Mouse (Mus musculus) liver, postnatal 0 days (tissue): Measurements from ENCODE around the gene Ccdc66.

Experiments used
- CTCF ChIP-seq: sonication (generic); IDR thresholded peaks from 2 replicates; pipeline ENCODE4 v1.5.1; 2016; ENCODE audit warnings: antibody characterized with exemption, low read depth
- EP300 ChIP-seq: IDR thresholded peaks from 2 replicates; pipeline ENCODE4 v1.6.1; 2016; ENCODE audit warnings: antibody characterized with exemption, low read depth, mild to moderate bottlenecking

DNA sequence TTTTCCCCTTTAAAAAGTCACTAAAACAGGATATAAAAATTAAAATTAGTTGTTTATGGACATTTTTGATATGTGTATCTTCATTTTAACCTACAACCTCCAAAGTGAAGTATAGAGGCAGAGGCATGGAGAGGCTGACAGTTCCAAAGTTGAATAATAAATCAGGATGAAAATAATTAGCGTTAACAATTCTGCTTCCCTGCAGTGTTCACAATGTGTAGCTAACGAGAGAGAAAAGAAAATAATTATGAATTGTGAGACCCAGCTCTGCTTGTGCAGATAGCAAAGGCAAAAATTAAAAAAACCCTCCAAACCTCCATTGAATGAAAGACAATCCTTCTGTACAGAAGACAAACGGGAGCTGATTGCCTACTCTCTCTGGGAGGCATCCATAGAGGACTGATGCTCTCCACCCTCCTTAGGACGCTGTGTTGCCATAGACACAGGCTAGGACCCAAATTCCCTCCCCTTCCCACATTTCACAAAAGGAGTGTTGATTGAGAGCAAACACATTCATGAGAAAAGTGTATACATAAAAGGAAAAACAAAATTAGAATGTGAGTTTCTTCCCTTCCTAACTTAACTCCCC, 35.7 kb upstream of the Ccdc66 start:
- TF ChIP-seq CTCF (no peak), EP300 (no peak)
